Mouse (Mus musculus): Measurements from ENCODE around the gene Rbbp8nl.

- TF ChIP-seq CTCF (IDR thresholded peaks at IDR 0.05; ENCODE audit: low read depth, low read length) (no peak), POLR2A (IDR thresholded peaks at IDR 0.05; ENCODE audit: borderline replicate concordance, low read depth, low read length) (no peak)
Observed at GRCm38 (mm10) chr2:180235788-180236187, 53.9 kb downstream of the Rbbp8nl start.
